In genomic region chr10:81198230-81198629, GRCm38 (mm10) we compare ENCODE assay signal across 8 mouse cellular contexts. TPM values are rescaled to one million over a fixed set of nuclear protein-coding genes. Genes with fewer than 3 reads are reported as not detected.
DNase-seq lines count a peak whose midpoint lies in the region; ATAC-seq and TF ChIP-seq lines count a peak whose summit lies in the region.

No protein-coding gene starts in this region.

- no peaks in the 10 kb centered on the region for H3K36me3 ChIP-seq in kidney, embryonic 14.5 days (ENCODE audit: control insufficient read depth, insufficient read depth, low read length)
- H3K36me3 ChIP-seq in embryonic facial prominence, embryonic 14.5 days (ENCODE audit: control insufficient read depth, insufficient read depth, low read length): no peaks in the 10 kb centered on the region
- no peaks in the 10 kb centered on the region for H3K36me3 ChIP-seq in liver, embryonic 14.5 days (replicated peaks; ENCODE audit: control insufficient read depth, insufficient read depth, low read depth)

- ATAC-seq in kidney, embryonic 14.5 days (ENCODE audit: low FRiP score, low TSS enrichment): no peak
- no peak for ATAC-seq in embryonic facial prominence, embryonic 14.5 days (ENCODE audit: low read depth)
- ATAC-seq in liver, embryonic 14.5 days (ENCODE audit: insufficient read depth): no peak

- DNase-seq in kidney, adult 18-20 months: peak; percentile 69
- DNase-seq in CD8-positive naive resting alpha-beta T cell, adult 2 months (ENCODE audit: low read depth in 2 of 2, low spot score in 2 of 2): peak; percentile 68 to 75
- peak; percentile 89 for DNase-seq in NIH3T3 (ENCODE audit: low read depth)
- DNase-seq in embryonic facial prominence, embryonic 14.5 days (ENCODE audit: low spot score): peak; percentile 71
- no peak for DNase-seq in liver, embryonic 14.5 days (ENCODE audit: low read depth in 3 of 3, low spot score in 3 of 3)
- DNase-seq in skeletal muscle tissue, adult 2 months (ENCODE audit: low read depth, low spot score): peak; percentile 60
- DNase-seq in gastrocnemius, postnatal 4 days (ENCODE audit: low spot score in 2 of 2): no peak

- no peak overlapping the region for H3K4me2 ChIP-seq in kidney, embryonic 14.5 days (replicated peaks; ENCODE audit: low read depth, low read length)
- no peak overlapping the region for H3K4me2 ChIP-seq in embryonic facial prominence, embryonic 14.5 days (ENCODE audit: low read depth, low read length)
- no peak overlapping the region for H3K4me2 ChIP-seq in liver, embryonic 14.5 days (ENCODE audit: low read depth)

- H3K27ac ChIP-seq in kidney, embryonic 14.5 days (ENCODE audit: low read depth, low read length): no peak overlapping the region
- no peak overlapping the region for H3K27ac ChIP-seq in embryonic facial prominence, embryonic 14.5 days (replicated peaks; ENCODE audit: low read depth, low read length)
- no peak overlapping the region for H3K27ac ChIP-seq in liver, embryonic 14.5 days

- TF ChIP-seq CTCF in liver, embryonic 14.5 days (IDR thresholded peaks at IDR 0.05; ENCODE audit: low read depth): peak; percentile 79

- peaks cover 30% of the 10 kb centered on the region for H3K27me3 ChIP-seq in kidney, embryonic 14.5 days (ENCODE audit: control insufficient read depth, insufficient read depth, low read length)
- peaks cover 31% of the 10 kb centered on the region for H3K27me3 ChIP-seq in embryonic facial prominence, embryonic 14.5 days (replicated peaks; ENCODE audit: control insufficient read depth, insufficient read depth, low read length)
- H3K27me3 ChIP-seq in liver, embryonic 14.5 days (ENCODE audit: control insufficient read depth, insufficient read depth, low read length): peaks cover 32% of the 10 kb centered on the region

- H3K4me3 ChIP-seq in kidney, embryonic 14.5 days (ENCODE audit: low read length): no peak overlapping the region
- H3K4me3 ChIP-seq in embryonic facial prominence, embryonic 14.5 days (ENCODE audit: low read depth, low read length): no peak overlapping the region
- H3K4me3 ChIP-seq in liver, embryonic 14.5 days (ENCODE audit: insufficient read depth in 1 of 2, low read depth in 2 of 2, low read length in 2 of 2): no peak overlapping the region

- WGBS in kidney, embryonic 14.5 days: 1% methylated on average over 9 of the region's 9 CpGs
- WGBS in embryonic facial prominence, embryonic 14.5 days: 1% methylated on average over 9 of the region's 9 CpGs
- 0% methylated on average over 9 of the region's 9 CpGs for WGBS in liver, embryonic 14.5 days (ENCODE audit: insufficient replicate concordance)

- no peak overlapping the region for H3K9ac ChIP-seq in kidney, embryonic 14.5 days (ENCODE audit: low read depth, low read length)
- no peak overlapping the region for H3K9ac ChIP-seq in embryonic facial prominence, embryonic 14.5 days (ENCODE audit: low read depth, low read length)
- H3K9ac ChIP-seq in liver, embryonic 14.5 days (replicated peaks): no peak overlapping the region

- TF ChIP-seq EP300 in liver, embryonic 14.5 days (IDR thresholded peaks at IDR 0.05; ENCODE audit: low read depth): no peak

- H3K9me3 ChIP-seq in kidney, embryonic 14.5 days (ENCODE audit: control insufficient read depth, low read length): no peaks in the 10 kb centered on the region
- H3K9me3 ChIP-seq in embryonic facial prominence, embryonic 14.5 days (ENCODE audit: control insufficient read depth, low read length): no peaks in the 10 kb centered on the region
- no peaks in the 10 kb centered on the region for H3K9me3 ChIP-seq in liver, embryonic 14.5 days (ENCODE audit: control insufficient read depth, low read length)

- H3K4me1 ChIP-seq in kidney, embryonic 14.5 days (ENCODE audit: control insufficient read depth, insufficient read depth, low read length): peaks cover 5% of the 10 kb centered on the region
- H3K4me1 ChIP-seq in embryonic facial prominence, embryonic 14.5 days (ENCODE audit: control insufficient read depth, insufficient read depth, low read length): peaks cover under 1% of the 10 kb centered on the region; the same call in 1 of the 2 replicates
- peaks cover 0 to 7% of the 10 kb centered on the region in 2 experiments; a peak in 3 of 4 replicates for H3K4me1 ChIP-seq in liver, embryonic 14.5 days (replicated peaks; ENCODE audit: control insufficient read depth in 2 of 2, insufficient read depth in 2 of 2, low read length in 1 of 2)

RNA-seq across cellular contexts. Expression of gene Nmrk2, which starts 3.6 kb away (rescaled TPM):
- polyA plus RNA-seq in kidney, embryonic 14.5 days (2014; fragmentation: Nextera tagmentation; extraction: Ambion mirVana): not detected in 2 replicates
- 1.2 and 1.7 TPM in 2 replicates for polyA plus RNA-seq in embryonic facial prominence, embryonic 14.5 days (2014; fragmentation: Nextera tagmentation; extraction: Ambion mirVana)
- not detected in 2 replicates for polyA plus RNA-seq in liver, embryonic 14.5 days (2012; rRNA removed)
- polyA plus RNA-seq in liver, embryonic 14.5 days (2014; fragmentation: Nextera tagmentation; extraction: Ambion mirVana): not detected in 2 replicates
- 1 to 10 TPM; 1.2 to 1.5 TPM for total RNA-seq in gastrocnemius, postnatal 4 days (2021)

RNA-seq across cellular contexts. Expression of gene 4930442H23Rik, which starts 14.6 kb away (rescaled TPM):
- polyA plus RNA-seq in kidney, embryonic 14.5 days (2014; fragmentation: Nextera tagmentation; extraction: Ambion mirVana): not detected in 2 replicates
- not detected in 2 replicates for polyA plus RNA-seq in embryonic facial prominence, embryonic 14.5 days (2014; fragmentation: Nextera tagmentation; extraction: Ambion mirVana)
- not detected in 2 replicates for polyA plus RNA-seq in liver, embryonic 14.5 days (2012; rRNA removed)
- not detected in 2 replicates for polyA plus RNA-seq in liver, embryonic 14.5 days (2014; fragmentation: Nextera tagmentation; extraction: Ambion mirVana)
- total RNA-seq in gastrocnemius, postnatal 4 days (2021): not detected

RNA-seq across cellular contexts. Expression of gene Dapk3, which starts 15.4 kb away (rescaled TPM):
- 45.7 and 58.0 TPM in 2 replicates for polyA plus RNA-seq in kidney, embryonic 14.5 days (2014; fragmentation: Nextera tagmentation; extraction: Ambion mirVana)
- 53.4 and 58.3 TPM in 2 replicates for polyA plus RNA-seq in embryonic facial prominence, embryonic 14.5 days (2014; fragmentation: Nextera tagmentation; extraction: Ambion mirVana)
- 16.6 and 17.6 TPM in 2 replicates for polyA plus RNA-seq in liver, embryonic 14.5 days (2012; rRNA removed)
- 13.0 and 16.5 TPM in 2 replicates for polyA plus RNA-seq in liver, embryonic 14.5 days (2014; fragmentation: Nextera tagmentation; extraction: Ambion mirVana)
- total RNA-seq in gastrocnemius, postnatal 4 days (2021): 10 to 100 TPM; 40.2 to 41.4 TPM

RNA-seq across cellular contexts. Expression of gene Eef2, which starts 21.8 kb away (rescaled TPM):
- 465 and 473 TPM in 2 replicates for polyA plus RNA-seq in kidney, embryonic 14.5 days (2014; fragmentation: Nextera tagmentation; extraction: Ambion mirVana)
- 549 and 578 TPM in 2 replicates for polyA plus RNA-seq in embryonic facial prominence, embryonic 14.5 days (2014; fragmentation: Nextera tagmentation; extraction: Ambion mirVana)
- 476 and 570 TPM in 2 replicates for polyA plus RNA-seq in liver, embryonic 14.5 days (2012; rRNA removed)
- 233 and 270 TPM in 2 replicates for polyA plus RNA-seq in liver, embryonic 14.5 days (2014; fragmentation: Nextera tagmentation; extraction: Ambion mirVana)
- total RNA-seq in gastrocnemius, postnatal 4 days (2021): 1,000 to 10,000 TPM; 1,324 to 1,404 TPM

RNA-seq across cellular contexts. Expression of gene Pias4, which starts 30.5 kb away (rescaled TPM):
- polyA plus RNA-seq in kidney, embryonic 14.5 days (2014; fragmentation: Nextera tagmentation; extraction: Ambion mirVana): 45.3 and 48.4 TPM in 2 replicates
- 33.2 and 35.6 TPM in 2 replicates for polyA plus RNA-seq in embryonic facial prominence, embryonic 14.5 days (2014; fragmentation: Nextera tagmentation; extraction: Ambion mirVana)
- polyA plus RNA-seq in liver, embryonic 14.5 days (2012; rRNA removed): 11.2 and 13.2 TPM in 2 replicates
- polyA plus RNA-seq in liver, embryonic 14.5 days (2014; fragmentation: Nextera tagmentation; extraction: Ambion mirVana): 14.9 and 19.0 TPM in 2 replicates
- 10 to 100 TPM; 22.1 to 22.5 TPM for total RNA-seq in gastrocnemius, postnatal 4 days (2021)

Comparison
In these comparisons a context has a peak if more than half of its experiments do, and no peak if none do; other contexts are left out.
1. DNase-seq: peak in kidney, adult 18-20 months (single experiment), CD8-positive naive resting alpha-beta T cell, adult 2 months (2 of 2), NIH3T3 (single experiment), embryonic facial prominence, embryonic 14.5 days (single experiment) and skeletal muscle tissue, adult 2 months (single experiment); none in liver, embryonic 14.5 days (0 of 3) and gastrocnemius, postnatal 4 days (0 of 2).